ENCODE assay signal across 7 mouse cellular contexts in genomic region chr7:127574115-127574514, GRCm38 (mm10). TPM values are rescaled to one million over a fixed set of nuclear protein-coding genes. Genes with fewer than 3 reads are reported as not detected.
DNase-seq lines count a peak whose midpoint lies in the region; ATAC-seq and TF ChIP-seq lines count a peak whose summit lies in the region.

No protein-coding gene starts in this region.

- no peak for DNase-seq in lung, postnatal 0 days (ENCODE audit: low spot score)
- no peak for DNase-seq in lung, postnatal 25 days (ENCODE audit: low spot score)
- no peak for DNase-seq in forebrain, embryonic 10.5 days (ENCODE audit: extremely low spot score, low spot score)
- no peak for DNase-seq in limb, embryonic 11.5 days (ENCODE audit: low spot score)
- DNase-seq in splenic B cell, adult 2 months (ENCODE audit: low read depth, low spot score), result peak; percentile 9
- no peak for DNase-seq in cerebellum, adult 18-20 months
- no peak for DNase-seq in layer of hippocampus, postnatal 10 days (ENCODE audit: low spot score in 2 of 2)

- no peaks in the 10 kb centered on the region for H3K9me3 ChIP-seq in lung, postnatal 0 days (ENCODE audit: low read length)
- H3K9me3 ChIP-seq in forebrain, embryonic 10.5 days, result no peaks in the 10 kb centered on the region
- no peaks in the 10 kb centered on the region for H3K9me3 ChIP-seq in limb, embryonic 11.5 days (ENCODE audit: control insufficient read depth, low read length)

- peak overlapping the region; percentile 93 for H3K4me2 ChIP-seq in lung, postnatal 0 days (replicated peaks; ENCODE audit: low read depth, low read length)
- peak overlapping the region; percentile 82 for H3K4me2 ChIP-seq in limb, embryonic 11.5 days (ENCODE audit: low read depth, severe bottlenecking)

- peaks cover 10% of the 10 kb centered on the region; the same call in 1 of the 2 replicates for H3K4me1 ChIP-seq in lung, postnatal 0 days (ENCODE audit: insufficient read depth, low read depth, low read length)
- peaks cover 27% of the 10 kb centered on the region for H3K4me1 ChIP-seq in forebrain, embryonic 10.5 days
- peaks cover 11% of the 10 kb centered on the region; the same call in 1 of the 2 replicates for H3K4me1 ChIP-seq in limb, embryonic 11.5 days (ENCODE audit: control insufficient read depth, insufficient read depth, low read length)

- no peak for ATAC-seq in lung, postnatal 0 days
- ATAC-seq in limb, embryonic 11.5 days (ENCODE audit: insufficient number of reproducible peaks, low FRiP score, low TSS enrichment, low read depth), result no peak

- no peaks in the 10 kb centered on the region for H3K27me3 ChIP-seq in lung, postnatal 0 days (replicated peaks; ENCODE audit: insufficient read depth, low read length)
- no peaks in the 10 kb centered on the region for H3K27me3 ChIP-seq in forebrain, embryonic 10.5 days (ENCODE audit: poor library complexity, severe bottlenecking)
- no peaks in the 10 kb centered on the region for H3K27me3 ChIP-seq in limb, embryonic 11.5 days (ENCODE audit: control insufficient read depth, insufficient read depth, low read length)
- H3K27me3 ChIP-seq in splenic B cell, adult 2 months (ENCODE audit: control insufficient read depth, insufficient read depth, low read length, poor library complexity, severe bottlenecking), result no peaks in the 10 kb centered on the region

- no peak for TF ChIP-seq CTCF in lung, postnatal 0 days (IDR thresholded peaks at IDR 0.05)

- peak overlapping the region; percentile 69; the same call in 1 of the 2 replicates for H3K9ac ChIP-seq in lung, postnatal 0 days (replicated peaks; ENCODE audit: low read depth)
- peak overlapping the region; percentile 72 for H3K9ac ChIP-seq in limb, embryonic 11.5 days (ENCODE audit: low read length)

- H3K27ac ChIP-seq in lung, postnatal 0 days (ENCODE audit: low read length), result no peak overlapping the region
- peak overlapping the region; percentile 92 for H3K27ac ChIP-seq in forebrain, embryonic 10.5 days
- no peak overlapping the region for H3K27ac ChIP-seq in limb, embryonic 11.5 days (replicated peaks; ENCODE audit: low read depth, low read length)

- no peaks in the 10 kb centered on the region for H3K36me3 ChIP-seq in lung, postnatal 0 days (ENCODE audit: insufficient read depth, low read length)
- peaks cover 38% of the 10 kb centered on the region for H3K36me3 ChIP-seq in forebrain, embryonic 10.5 days (replicated peaks)
- H3K36me3 ChIP-seq in limb, embryonic 11.5 days (ENCODE audit: control insufficient read depth, insufficient read depth, low read length), result peaks cover 11% of the 10 kb centered on the region
- H3K36me3 ChIP-seq in splenic B cell, adult 2 months (ENCODE audit: control insufficient read depth, insufficient read depth, low read length, poor library complexity, severe bottlenecking), result 0 out of 2 replicates have a peak, but pooled peaks cover 2% of the 10 kb centered on the region

- TF ChIP-seq EP300 in lung, postnatal 0 days (IDR thresholded peaks at IDR 0.05), result no peak

- WGBS in lung, postnatal 0 days, result 16% methylated on average over 7 of the region's 7 CpGs
- 30% methylated on average over 7 of the region's 7 CpGs for WGBS in forebrain, embryonic 10.5 days
- 26% methylated on average over 7 of the region's 7 CpGs for WGBS in limb, embryonic 11.5 days

- H3K4me3 ChIP-seq in lung, postnatal 0 days (ENCODE audit: low read depth, low read length), result peak overlapping the region; percentile 68
- peak overlapping the region; percentile 93 for H3K4me3 ChIP-seq in forebrain, embryonic 10.5 days
- peak overlapping the region; percentile 69 for H3K4me3 ChIP-seq in limb, embryonic 11.5 days (ENCODE audit: low read depth, low read length)

RNA-seq across cellular contexts. Expression of gene Phkg2, which starts 1.0 kb away (rescaled TPM):
- 31.7 and 34.4 TPM in 2 replicates for polyA plus RNA-seq in lung, postnatal 0 days (2015; fragmentation: Nextera tagmentation; extraction: Ambion mirVana)
- polyA plus RNA-seq in forebrain, embryonic 10.5 days (2016; fragmentation: Nextera tagmentation; extraction: Ambion mirVana), result 42.4 and 45.0 TPM in 2 replicates
- polyA plus RNA-seq in limb, embryonic 11.5 days (2014; fragmentation: Nextera tagmentation; extraction: Ambion mirVana), result 45.7 and 48.8 TPM in 2 replicates
- total RNA-seq in layer of hippocampus, postnatal 10 days (2021), result 10 to 100 TPM; 69.4 to 76.3 TPM

RNA-seq across cellular contexts. Expression of gene Tmem265, which starts 12.9 kb away (rescaled TPM):
- 5.4 and 6.1 TPM in 2 replicates for polyA plus RNA-seq in lung, postnatal 0 days (2015; fragmentation: Nextera tagmentation; extraction: Ambion mirVana)
- 6.2 TPM in 2 replicates for polyA plus RNA-seq in forebrain, embryonic 10.5 days (2016; fragmentation: Nextera tagmentation; extraction: Ambion mirVana)
- polyA plus RNA-seq in limb, embryonic 11.5 days (2014; fragmentation: Nextera tagmentation; extraction: Ambion mirVana), result 4.7 and 9.9 TPM in 2 replicates
- total RNA-seq in layer of hippocampus, postnatal 10 days (2021), result 1 to 10 TPM in 1 of 2 experiments, under 1 TPM in 1; 0.80 to 2.4 TPM

RNA-seq across cellular contexts. Expression of gene Ccdc189, which starts 14.3 kb away (rescaled TPM):
- 28.8 and 29.5 TPM in 2 replicates for polyA plus RNA-seq in lung, postnatal 0 days (2015; fragmentation: Nextera tagmentation; extraction: Ambion mirVana)
- 12.2 and 12.8 TPM in 2 replicates for polyA plus RNA-seq in forebrain, embryonic 10.5 days (2016; fragmentation: Nextera tagmentation; extraction: Ambion mirVana)
- 11.5 and 12.3 TPM in 2 replicates for polyA plus RNA-seq in limb, embryonic 11.5 days (2014; fragmentation: Nextera tagmentation; extraction: Ambion mirVana)
- total RNA-seq in layer of hippocampus, postnatal 10 days (2021), result 10 to 100 TPM; 10.5 to 11.2 TPM

RNA-seq across cellular contexts. Expression of gene Rnf40, which starts 14.5 kb away (rescaled TPM):
- 25.9 and 27.1 TPM in 2 replicates for polyA plus RNA-seq in lung, postnatal 0 days (2015; fragmentation: Nextera tagmentation; extraction: Ambion mirVana)
- 60.5 and 62.8 TPM in 2 replicates for polyA plus RNA-seq in forebrain, embryonic 10.5 days (2016; fragmentation: Nextera tagmentation; extraction: Ambion mirVana)
- 44.3 and 49.1 TPM in 2 replicates for polyA plus RNA-seq in limb, embryonic 11.5 days (2014; fragmentation: Nextera tagmentation; extraction: Ambion mirVana)
- total RNA-seq in layer of hippocampus, postnatal 10 days (2021), result 10 to 100 TPM; 70.6 to 71.3 TPM

RNA-seq across cellular contexts. Expression of gene Zfp629, which starts 41.5 kb away (rescaled TPM):
- polyA plus RNA-seq in lung, postnatal 0 days (2015; fragmentation: Nextera tagmentation; extraction: Ambion mirVana), result 5.2 and 6.0 TPM in 2 replicates
- polyA plus RNA-seq in forebrain, embryonic 10.5 days (2016; fragmentation: Nextera tagmentation; extraction: Ambion mirVana), result 30.6 and 33.0 TPM in 2 replicates
- 28.0 and 31.8 TPM in 2 replicates for polyA plus RNA-seq in limb, embryonic 11.5 days (2014; fragmentation: Nextera tagmentation; extraction: Ambion mirVana)
- 10 to 100 TPM; 25.1 to 31.8 TPM for total RNA-seq in layer of hippocampus, postnatal 10 days (2021)
